ENCODE assay signal across 26 mouse cellular contexts in genomic region chr10:114797664-114798063, GRCm38 (mm10). TPM values are rescaled to one million over a fixed set of nuclear protein-coding genes. Genes with fewer than 3 reads are reported as not detected.
"Had no signal": no experiment of that assay in that cellular context is flagged by ENCODE, and none has a peak within 500 bp of the region (broad histone marks: within the 10 kb centered on the region; RNA-seq: fewer than 3 reads in every experiment).

No protein-coding gene starts in this region.

- H3K4me1 ChIP-seq: liver, embryonic 12.5 days had no signal

- H3K4me2 ChIP-seq: forebrain, embryonic 15.5 days; heart, embryonic 11.5 days; heart, embryonic 13.5 days; heart, embryonic 15.5 days; kidney, embryonic 15.5 days; limb, embryonic 13.5 days; limb, embryonic 15.5 days; liver, embryonic 12.5 days had no signal

- H3K4me3 ChIP-seq: forebrain, embryonic 15.5 days; heart, adult 2 months; heart, embryonic 13.5 days; heart, embryonic 15.5 days; kidney, embryonic 15.5 days; limb, embryonic 13.5 days; limb, embryonic 15.5 days; liver, embryonic 12.5 days had no signal

- H3K27ac ChIP-seq: forebrain, embryonic 15.5 days; heart, adult 2 months; heart, embryonic 13.5 days; heart, embryonic 15.5 days; kidney, embryonic 15.5 days; kidney, postnatal 0 days; limb, embryonic 13.5 days; limb, embryonic 15.5 days; liver, embryonic 12.5 days had no signal

- H3K9ac ChIP-seq: forebrain, embryonic 15.5 days; forebrain, postnatal 0 days; heart, embryonic 13.5 days; heart, embryonic 15.5 days; kidney, embryonic 15.5 days; limb, embryonic 13.5 days; limb, embryonic 15.5 days; liver, embryonic 12.5 days had no signal

- H3K36me3 ChIP-seq: forebrain, embryonic 15.5 days; heart, embryonic 13.5 days; heart, embryonic 15.5 days; kidney, embryonic 15.5 days; limb, embryonic 13.5 days; limb, embryonic 15.5 days; liver, embryonic 12.5 days had no signal

- H3K9me3 ChIP-seq: forebrain, embryonic 15.5 days; heart, embryonic 13.5 days; heart, embryonic 15.5 days; kidney, embryonic 15.5 days; limb, embryonic 13.5 days; limb, embryonic 15.5 days; liver, embryonic 12.5 days had no signal

- DNase-seq: forebrain, postnatal 0 days; gastrocnemius, postnatal 14 days; gastrocnemius, postnatal 36 days; heart, adult 11 months; heart, adult 2 months; heart, postnatal 14 days; heart, postnatal 36 days; kidney, adult 11 months; kidney, adult 2 months; kidney, adult 9 months; kidney, postnatal 14 days; kidney, postnatal 36 days; layer of hippocampus, adult 9-11 months; layer of hippocampus, postnatal 36 days; left cerebral cortex, postnatal 4 days had no signal

- ATAC-seq: forebrain, embryonic 15.5 days; forebrain, postnatal 0 days; intestine, embryonic 16.5 days; liver, embryonic 12.5 days had no signal

RNA-seq across cellular contexts. Expression of gene Trhde, which starts 4.4 kb away (rescaled TPM):
- total RNA-seq: hematopoietic stem cell, adult 5-6 weeks had no signal
- polyA plus RNA-seq: heart, embryonic 13.5 days; liver, embryonic 12.5 days had no signal
